In genomic region chrX:53220855-53221254, GRCm38 (mm10) we compare ENCODE assay signal across 18 mouse cellular contexts. TPM values are rescaled to one million over a fixed set of nuclear protein-coding genes. Genes with fewer than 3 reads are reported as not detected.
DNase-seq lines count a peak whose midpoint lies in the region; ATAC-seq and TF ChIP-seq lines count a peak whose summit lies in the region.
"Had no signal": no experiment of that assay in that cellular context is flagged by ENCODE, and none has a peak within 500 bp of the region (broad histone marks: within the 10 kb centered on the region; RNA-seq: fewer than 3 reads in every experiment).

No protein-coding gene starts in this region.

- no peaks in the 10 kb centered on the region for H3K36me3 ChIP-seq in stomach, embryonic 16.5 days (ENCODE audit: control insufficient read depth, insufficient read depth, low read length)
- H3K36me3 ChIP-seq: heart, embryonic 13.5 days; midbrain, embryonic 12.5 days had no signal

- no peak overlapping the region for H3K4me3 ChIP-seq in cerebellum, adult 2 months (replicated peaks; ENCODE audit: insufficient read depth, low read depth, low read length)
- H3K4me3 ChIP-seq in stomach, embryonic 16.5 days (replicated peaks; ENCODE audit: low read length): no peak overlapping the region
- H3K4me3 ChIP-seq: heart, embryonic 13.5 days; midbrain, embryonic 12.5 days had no signal

- TF ChIP-seq POLR2A in cerebellum, adult 2 months (IDR thresholded peaks at IDR 0.05; ENCODE audit: borderline replicate concordance, insufficient read depth, low read length): no peak

- no peak overlapping the region for H3K9ac ChIP-seq in stomach, embryonic 16.5 days (ENCODE audit: low read length)
- H3K9ac ChIP-seq: heart, embryonic 13.5 days; hindbrain, embryonic 14.5 days; midbrain, embryonic 12.5 days had no signal

- no peak for TF ChIP-seq CTCF in cerebellum, adult 2 months (IDR thresholded peaks at IDR 0.05; ENCODE audit: borderline replicate concordance, insufficient read depth, low read depth, low read length)

- H3K4me1 ChIP-seq in cerebellum, adult 2 months (ENCODE audit: control insufficient read depth, insufficient read depth, low read length): no peaks in the 10 kb centered on the region
- no peaks in the 10 kb centered on the region for H3K4me1 ChIP-seq in stomach, embryonic 16.5 days (ENCODE audit: control insufficient read depth, insufficient read depth, low read length)
- H3K4me1 ChIP-seq: midbrain, embryonic 12.5 days had no signal

- no peak overlapping the region for H3K4me2 ChIP-seq in stomach, embryonic 16.5 days (ENCODE audit: low read depth, low read length)
- H3K4me2 ChIP-seq: heart, embryonic 13.5 days; hindbrain, embryonic 14.5 days; midbrain, embryonic 12.5 days had no signal

- peak; percentile 26 to 31 for DNase-seq in cerebellum, adult 2 months
- DNase-seq in cerebellum, adult 18-20 months: no peak
- peak; percentile 38 to 61 for DNase-seq in heart, adult 18-20 months
- no peak for DNase-seq in heart, postnatal 25 days (ENCODE audit: low spot score)
- peak; percentile 24 for DNase-seq in lung, postnatal 14 days
- no peak for DNase-seq in lung, postnatal 25 days (ENCODE audit: low spot score)
- DNase-seq: adrenal gland, adult 2 months; kidney, adult 18-20 months; right cerebral cortex, postnatal 14 days; thymus, postnatal 25 days had no signal

- intact Hi-C loops in heart, postnatal 25 days (cut with DNase I): no loop called here

- ATAC-seq in stomach, embryonic 16.5 days (ENCODE audit: insufficient read depth, low FRiP score): peak; percentile 74
- ATAC-seq in monocyte, adult 5-6 weeks (replicated peaks; ENCODE audit: insufficient number of reproducible peaks, low FRiP score, low TSS enrichment, poor library complexity, severe bottlenecking): no peak

- H3K27me3 ChIP-seq in cerebellum, adult 2 months (ENCODE audit: control insufficient read depth, insufficient read depth, low read length): no peaks in the 10 kb centered on the region
- no peaks in the 10 kb centered on the region for H3K27me3 ChIP-seq in stomach, embryonic 16.5 days (ENCODE audit: control insufficient read depth, insufficient read depth, low read length)
- H3K27me3 ChIP-seq: heart, embryonic 13.5 days; midbrain, embryonic 12.5 days had no signal

- WGBS in cerebellum, adult 2 months: 27% methylated on average over 9 of the region's 9 CpGs
- WGBS in stomach, embryonic 16.5 days: 63% methylated on average over 9 of the region's 9 CpGs

- H3K27ac ChIP-seq in cerebellum, adult 2 months (ENCODE audit: insufficient read depth, low read length): no peak overlapping the region
- no peak overlapping the region for H3K27ac ChIP-seq in stomach, embryonic 16.5 days (ENCODE audit: low read length)
- H3K27ac ChIP-seq: heart, embryonic 13.5 days; hindbrain, embryonic 14.5 days; midbrain, embryonic 12.5 days had no signal

- no peaks in the 10 kb centered on the region for H3K9me3 ChIP-seq in stomach, embryonic 16.5 days (replicated peaks; ENCODE audit: control insufficient read depth, low read length)
- H3K9me3 ChIP-seq: heart, embryonic 13.5 days; midbrain, embryonic 12.5 days had no signal

RNA-seq across cellular contexts. Expression of gene Plac1, which starts 19.1 kb away (rescaled TPM):
- polyA plus RNA-seq in cerebellum, adult 2 months (2012; rRNA removed): not detected in 2 replicates
- not detected for total RNA-seq in heart, adult 18-20 months (2021)
- total RNA-seq in heart, postnatal 25 days (2021): not detected
- polyA plus RNA-seq in stomach, embryonic 16.5 days (2015; fragmentation: Nextera tagmentation; extraction: Ambion mirVana): 4.9 and 6.3 TPM in 2 replicates
- not detected in 3 replicates for total RNA-seq in monocyte, adult 5-6 weeks (2017)
- total RNA-seq: adrenal gland, adult 2 months; liver, adult 2 months had no signal
- polyA plus RNA-seq: adrenal gland, adult 2 months; large intestine, adult 2 months; liver, adult 2 months had no signal

RNA-seq across cellular contexts. Expression of gene Fam122b, which starts 48.8 kb away (rescaled TPM):
- polyA plus RNA-seq in cerebellum, adult 2 months (2012; rRNA removed): 5.1 and 5.8 TPM in 2 replicates
- 1 to 10 TPM; 2.1 to 4.6 TPM for total RNA-seq in heart, adult 18-20 months (2021)
- total RNA-seq in heart, postnatal 25 days (2021): 1 to 10 TPM; 2.6 to 3.3 TPM
- polyA plus RNA-seq in stomach, embryonic 16.5 days (2015; fragmentation: Nextera tagmentation; extraction: Ambion mirVana): 9.9 and 10.3 TPM in 2 replicates
- 2.1 to 3.1 TPM (median 2.8 TPM) in 3 replicates for total RNA-seq in monocyte, adult 5-6 weeks (2017)

RNA-seq across cellular contexts. Expression of gene Fam122c, which starts 52.4 kb away (rescaled TPM):
- polyA plus RNA-seq in cerebellum, adult 2 months (2012; rRNA removed): not detected in 2 replicates
- total RNA-seq in heart, adult 18-20 months (2021): not detected
- not detected for total RNA-seq in heart, postnatal 25 days (2021)
- polyA plus RNA-seq in stomach, embryonic 16.5 days (2015; fragmentation: Nextera tagmentation; extraction: Ambion mirVana): not detected in 2 replicates
- not detected in 3 replicates for total RNA-seq in monocyte, adult 5-6 weeks (2017)
- total RNA-seq: adrenal gland, adult 2 months; liver, adult 2 months had no signal
- polyA plus RNA-seq: adrenal gland, adult 2 months; frontal cortex, adult 2 months; heart, embryonic 13.5 days; hindbrain, embryonic 14.5 days; large intestine, adult 2 months; liver, adult 2 months; midbrain, embryonic 12.5 days had no signal

Comparison
In these comparisons a context has a peak if more than half of its experiments do, and no peak if none do; other contexts are left out.
1. DNase-seq: peak in cerebellum, adult 2 months (2 of 2), heart, adult 18-20 months (2 of 2) and lung, postnatal 14 days (single experiment); none in cerebellum, adult 18-20 months (0 of 2), heart, postnatal 25 days (single experiment) and lung, postnatal 25 days (single experiment).